Mouse (Mus musculus) erythroblast, embryonic 14.5 days (primary cell): ENCODE measurements around the gene Camkk1.

Experiments used
- GATA1 ChIP-seq: IDR thresholded peaks from 2 replicates; pipeline ENCODE4 v1.6.1; 2012; ENCODE audit warnings: low read length, inconsistent platforms, mixed read lengths
- TAL1 ChIP-seq: IDR thresholded peaks from 3 replicates; pipeline ENCODE4 v1.6.1; 2012; ENCODE audit warnings: low read length, inconsistent platforms, mixed read lengths

DNA sequence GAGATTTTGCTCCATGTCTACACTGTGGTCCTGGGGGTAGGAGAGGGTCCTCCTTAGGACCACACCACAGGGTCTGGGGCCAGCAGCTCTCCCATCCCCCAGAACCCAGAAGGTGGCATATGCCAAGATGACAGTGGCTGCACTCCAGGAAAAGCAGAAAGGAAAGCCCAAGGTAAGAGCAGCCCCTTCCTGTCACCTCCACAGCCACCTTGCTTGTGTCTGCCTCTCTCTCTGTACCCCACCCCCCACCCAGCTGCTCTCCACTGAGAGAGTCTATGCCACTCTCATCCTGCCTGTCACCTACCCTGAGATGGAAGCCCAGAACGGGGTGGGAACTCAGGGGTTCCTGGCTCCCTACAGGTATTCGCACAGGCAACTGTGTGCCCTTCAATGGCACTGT is 10.0 kb upstream of the Camkk1 start:
- no peak for TF ChIP-seq TAL1
- no peak for TF ChIP-seq GATA1
